Mouse (Mus musculus): ENCODE data around the gene Hsdl2. TPM values are rescaled to one million over a fixed set of nuclear protein-coding genes. Genes with fewer than 3 reads are reported as not detected.
A peak's percentile ranks its signal among the peaks of the same experiment; 100 is the strongest.

Gene Hsdl2
- total RNA-seq, 2 experiments from 2014 or later, result 64.9 to 67.0 TPM

DNA sequence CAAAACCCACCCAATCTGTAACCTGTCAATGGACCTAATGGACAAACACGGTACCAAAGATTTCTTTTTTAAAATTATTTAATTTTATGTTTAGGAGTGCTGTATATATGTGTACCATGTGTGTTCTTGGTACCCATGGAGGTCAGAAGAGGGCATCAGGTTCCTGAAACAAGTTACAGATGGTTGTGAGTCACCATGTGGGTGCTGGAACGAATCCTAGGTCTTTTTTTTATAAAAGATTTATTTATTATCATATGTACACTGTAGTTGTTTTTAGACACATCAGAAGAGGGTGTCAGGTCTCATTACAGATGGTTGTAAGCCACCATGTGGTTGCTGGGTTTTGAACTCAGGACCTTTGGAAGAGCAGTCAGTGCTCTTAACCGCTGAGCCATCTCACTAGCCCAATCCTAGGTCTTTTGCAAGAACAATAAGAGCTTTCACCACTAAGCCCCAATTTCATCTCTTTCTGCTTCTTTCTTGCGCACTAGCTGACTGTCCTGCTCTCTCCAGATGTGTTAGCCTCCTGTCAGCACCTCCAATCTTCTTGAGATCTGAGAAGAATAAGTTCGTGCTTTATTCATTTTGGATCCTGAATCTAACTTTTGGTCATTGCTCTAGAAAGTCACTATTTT, 38.4 kb downstream of the Hsdl2 start:
- no peak for DNase-seq (ENCODE audit: low spot score in 2 of 2)

DNA sequence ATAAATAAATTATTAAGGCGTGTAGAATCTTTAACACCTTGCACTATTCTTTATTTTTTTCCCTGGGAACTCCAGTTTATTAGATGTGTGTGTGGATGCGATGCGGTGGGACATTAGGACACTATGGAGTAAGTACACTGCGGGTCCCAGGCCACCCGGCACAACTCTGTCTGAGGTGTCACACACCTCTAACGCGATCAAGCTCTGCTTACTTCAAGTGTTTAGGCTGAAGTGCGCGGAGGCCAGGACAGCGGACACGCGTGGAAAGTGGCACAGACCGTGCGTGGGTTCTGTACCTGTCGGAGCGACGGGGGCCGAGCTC, 44.3 kb downstream of the Hsdl2 start:
- no peak for DNase-seq (ENCODE audit: low spot score in 2 of 2)

DNA sequence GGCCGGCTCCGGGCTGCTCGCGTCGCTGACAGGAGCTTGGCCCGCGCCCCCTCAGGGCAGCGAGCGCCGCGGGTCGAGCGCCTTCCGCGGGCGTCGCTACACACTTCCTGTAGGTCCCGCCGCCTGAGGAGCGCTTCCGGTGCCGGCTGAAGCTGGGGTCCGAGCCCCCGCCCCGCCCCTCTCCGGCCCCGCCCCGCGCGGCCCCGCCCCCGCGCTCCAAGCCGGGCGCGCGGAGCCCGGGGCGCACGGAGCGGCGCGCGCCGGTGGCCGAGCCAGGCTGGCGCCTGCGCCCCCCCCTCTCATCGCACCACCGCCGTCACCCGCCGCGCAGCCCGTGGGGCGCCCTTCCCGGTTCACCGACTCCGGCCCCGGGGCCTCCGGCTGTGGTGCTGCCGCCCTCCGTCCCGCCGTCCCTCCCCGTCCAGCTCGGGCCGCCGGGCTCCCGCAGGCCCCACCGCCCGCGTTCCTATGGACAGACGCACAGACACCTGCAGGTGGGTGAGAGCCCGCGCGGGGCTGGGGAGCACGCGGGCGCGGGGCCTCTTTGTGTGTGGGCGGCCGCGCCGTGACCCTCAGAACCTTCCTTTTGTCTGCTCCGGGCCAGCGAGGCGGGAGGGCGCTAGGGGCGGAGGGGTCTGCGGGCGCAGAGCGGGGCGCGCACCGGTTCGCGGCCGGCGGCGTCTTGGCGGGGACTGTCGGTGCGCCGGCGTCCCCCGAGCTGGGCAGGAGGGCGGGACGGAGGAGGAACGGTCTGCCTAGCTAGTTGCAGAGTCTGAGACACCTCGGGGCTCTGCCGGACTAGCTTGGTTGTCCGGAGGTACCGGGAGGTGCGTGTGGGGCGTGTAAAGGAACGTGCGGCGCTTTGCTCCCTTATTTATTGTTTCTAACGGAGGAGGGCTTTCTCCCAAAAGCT, 44.9 kb downstream of the Hsdl2 start, which contains the start of gene E130308A19Rik:
Gene E130308A19Rik (plus strand): TSS at position 214 of the 913 bp plus-strand sequence.
- peak; percentile 33 to 56 for DNase-seq (ENCODE audit: low spot score in 2 of 2)

DNA sequence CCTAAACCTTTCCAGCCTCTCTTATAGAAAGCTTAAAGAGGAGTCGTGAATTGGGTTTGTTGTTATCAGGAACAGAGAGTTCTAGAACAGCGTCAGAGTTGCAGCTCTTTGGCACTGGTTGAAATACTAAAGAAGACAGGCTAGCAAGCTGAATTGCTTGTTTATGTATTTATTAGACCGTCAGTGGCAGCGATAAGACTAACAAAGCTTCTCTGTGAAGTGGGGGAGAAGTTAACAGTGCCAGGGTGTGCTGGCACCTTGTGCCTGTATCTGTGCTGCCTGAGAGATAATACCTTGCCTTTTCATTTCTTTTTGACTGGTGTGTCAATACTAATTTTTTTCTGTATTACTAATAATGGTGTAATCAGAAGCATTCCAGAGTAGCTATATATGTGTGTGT, 46.9 kb downstream of the Hsdl2 start:
- DNase-seq (ENCODE audit: low spot score in 2 of 2), result no peak

DNA sequence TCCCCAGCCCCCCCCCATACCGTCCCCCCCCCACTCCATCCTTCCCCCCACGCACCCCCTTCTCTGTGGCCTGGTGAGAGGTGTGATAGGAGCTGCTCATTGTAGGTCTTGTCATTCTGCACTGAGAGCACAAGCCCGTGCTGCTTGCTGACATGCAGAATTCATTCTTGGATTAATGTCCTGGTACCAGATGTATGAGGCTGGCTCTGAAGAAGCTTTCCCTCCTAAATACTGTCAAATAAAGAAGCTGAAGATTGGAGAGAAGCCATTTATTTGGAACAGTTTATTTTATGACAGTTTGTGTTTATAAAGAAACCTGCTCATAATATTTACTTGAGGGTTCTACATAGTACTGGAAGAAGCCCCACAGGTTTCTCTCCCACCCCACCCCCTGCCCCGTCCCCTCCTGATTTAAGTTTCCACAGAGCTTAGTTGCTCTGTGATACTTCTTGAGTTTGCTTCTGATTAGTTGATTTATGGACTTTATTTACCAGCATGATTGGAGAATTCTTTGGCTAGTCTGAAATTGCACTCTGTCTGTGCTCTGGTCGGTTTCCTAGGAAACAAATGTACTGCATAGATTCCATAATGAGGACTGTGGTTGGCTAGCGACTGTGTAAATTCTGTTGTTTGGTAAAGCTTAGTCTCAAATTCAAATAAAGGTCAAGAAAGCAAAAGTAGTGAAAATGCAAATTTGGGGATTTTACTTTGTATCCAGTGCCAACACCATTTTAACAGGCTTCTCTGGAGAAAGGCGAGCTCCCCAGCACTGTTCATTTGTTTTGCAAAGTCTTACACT, 47.9 kb downstream of the Hsdl2 start:
- no peak for DNase-seq (ENCODE audit: low spot score in 2 of 2)

DNA sequence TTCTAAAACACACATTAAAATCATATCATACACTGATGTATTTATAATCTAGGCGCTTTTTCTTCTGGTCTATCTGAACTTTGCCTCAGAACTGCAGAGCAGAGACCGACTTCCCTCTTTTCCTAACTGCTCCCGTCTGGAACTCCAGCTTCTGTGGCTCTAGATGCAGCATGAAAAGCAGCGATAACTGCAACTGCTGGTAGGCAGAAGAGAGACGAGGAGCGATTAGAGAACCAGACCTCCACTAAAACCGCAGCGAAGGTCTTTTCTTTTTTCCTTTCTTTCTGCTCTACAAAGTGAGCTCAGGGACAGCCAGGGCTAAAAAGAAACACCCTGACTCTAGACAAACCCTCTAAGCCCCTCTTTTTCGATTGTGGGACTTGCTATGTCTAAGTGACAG, 48.8 kb downstream of the Hsdl2 start:
- DNase-seq (ENCODE audit: low spot score in 2 of 2), result no peak

DNA sequence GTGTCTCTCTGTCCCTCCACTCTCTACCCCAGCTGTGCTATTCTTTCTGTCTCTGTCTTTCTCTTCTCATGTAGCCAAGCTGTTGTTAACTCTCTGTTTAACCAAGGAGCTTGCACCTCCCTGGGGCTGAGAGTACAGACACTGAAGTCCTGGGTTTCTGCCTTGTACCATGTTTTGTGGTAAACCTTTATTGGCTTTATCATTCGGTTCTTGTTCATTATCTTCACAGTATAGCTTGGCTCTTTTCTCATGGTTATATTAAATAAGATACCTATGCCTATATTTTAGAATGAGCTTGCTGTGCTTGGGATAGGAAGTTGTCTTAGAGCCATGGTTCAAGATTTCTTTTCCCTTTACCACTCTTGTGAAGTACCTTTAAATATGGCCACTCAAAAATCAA, 53.2 kb downstream of the Hsdl2 start:
- DNase-seq (ENCODE audit: low spot score in 2 of 2), result no peak

DNA sequence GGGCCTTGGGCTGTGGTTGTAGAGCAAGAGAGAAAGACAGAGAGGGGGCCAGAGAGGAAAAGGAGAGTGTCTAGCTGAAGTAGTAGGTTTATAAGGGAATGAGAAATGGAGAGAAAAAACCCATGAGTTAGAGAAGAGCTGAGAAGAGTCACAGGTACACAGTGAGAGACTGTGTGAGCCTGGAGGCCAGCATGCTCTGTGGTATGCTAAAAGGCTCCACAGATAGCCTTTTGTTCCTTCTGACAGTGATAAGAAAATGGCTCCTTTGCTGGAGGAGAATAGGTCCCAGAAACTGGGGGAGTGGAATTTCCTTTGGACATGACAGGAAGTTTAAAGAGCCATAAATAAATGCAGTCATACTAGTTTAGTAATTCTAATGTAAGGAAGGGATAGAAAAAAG, 57.8 kb downstream of the Hsdl2 start:
- no peak for DNase-seq (ENCODE audit: low spot score in 2 of 2)

DNA sequence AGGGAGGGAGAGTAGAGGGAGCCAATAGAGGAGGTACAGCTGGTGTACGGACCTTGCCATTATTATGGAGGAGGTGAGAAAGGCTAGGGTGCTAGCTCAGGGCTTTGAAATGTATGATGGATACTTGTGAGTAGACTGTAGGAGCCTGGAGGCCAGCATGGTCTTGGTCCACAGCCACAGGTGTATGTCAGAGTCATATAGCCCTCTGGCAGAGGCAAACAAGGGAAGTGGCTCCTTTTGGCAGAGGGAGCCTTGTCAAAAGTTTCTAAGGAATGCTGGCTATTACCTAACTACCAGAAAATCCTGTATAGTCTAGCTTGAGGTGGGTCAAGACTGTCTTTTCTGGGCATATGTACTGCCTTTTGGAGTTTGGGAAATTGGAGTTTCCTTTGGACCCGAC, 59.4 kb downstream of the Hsdl2 start:
- no peak for DNase-seq (ENCODE audit: low spot score in 2 of 2)

DNA sequence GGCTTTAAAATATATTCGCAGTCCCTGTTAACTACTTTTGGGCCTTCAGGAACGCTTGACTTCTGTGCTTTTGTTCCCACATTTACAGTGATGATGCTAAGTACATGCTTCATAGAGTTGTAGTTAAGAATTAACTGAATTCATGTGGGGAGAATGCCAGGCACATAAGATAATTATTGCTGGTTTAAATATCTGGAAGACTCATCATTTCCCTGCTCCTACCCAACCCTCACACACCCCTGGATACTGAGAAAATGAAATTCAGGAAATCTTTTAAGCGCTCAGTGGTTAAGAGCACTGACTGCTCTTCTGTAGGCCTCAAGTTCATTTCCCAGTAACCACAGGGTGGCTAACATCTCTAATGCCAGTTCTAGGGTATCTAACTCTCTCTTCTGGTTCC, 60.7 kb downstream of the Hsdl2 start:
- DNase-seq (ENCODE audit: low spot score in 2 of 2), result no peak

DNA sequence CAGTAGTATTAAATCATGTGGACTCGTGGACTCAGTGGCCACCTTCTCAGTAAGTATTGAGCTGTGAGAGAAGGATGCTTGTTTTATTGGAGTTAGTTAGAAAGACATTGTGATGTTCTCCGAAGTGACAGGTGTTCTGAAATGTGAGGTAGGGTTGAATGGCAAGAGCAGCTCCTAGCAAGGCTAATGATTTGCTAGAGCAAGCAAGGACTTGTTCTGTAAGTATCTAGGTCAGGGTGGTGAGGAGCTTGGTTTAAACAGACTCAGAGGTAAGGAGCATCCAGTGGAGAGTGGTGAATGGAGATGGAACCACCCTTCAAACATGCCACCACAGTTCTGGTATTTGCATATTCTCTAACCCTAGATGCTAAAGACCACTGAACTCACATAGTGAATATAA, 61.3 kb downstream of the Hsdl2 start:
- no peak for DNase-seq (ENCODE audit: low spot score in 2 of 2)

DNA sequence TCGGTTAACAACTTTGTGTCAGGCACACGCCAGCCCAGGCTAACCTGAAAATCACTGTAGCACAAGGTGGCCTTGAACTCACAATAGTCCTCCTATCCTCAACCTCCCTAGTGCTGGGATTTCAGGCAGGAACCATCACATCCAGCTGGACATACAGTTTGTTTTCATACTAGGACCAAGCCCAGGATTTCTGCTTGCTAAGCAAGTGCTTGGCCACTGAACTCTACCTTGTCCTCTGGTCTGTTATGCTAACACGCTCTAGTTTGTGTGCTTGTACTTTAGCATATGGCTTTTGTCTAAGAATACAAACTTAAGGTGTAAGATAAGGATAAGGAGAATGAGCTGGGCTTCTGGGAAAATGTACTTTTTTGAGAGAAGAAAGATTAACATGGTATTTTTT, 63.1 kb downstream of the Hsdl2 start:
- DNase-seq (ENCODE audit: low spot score in 2 of 2), result no peak

DNA sequence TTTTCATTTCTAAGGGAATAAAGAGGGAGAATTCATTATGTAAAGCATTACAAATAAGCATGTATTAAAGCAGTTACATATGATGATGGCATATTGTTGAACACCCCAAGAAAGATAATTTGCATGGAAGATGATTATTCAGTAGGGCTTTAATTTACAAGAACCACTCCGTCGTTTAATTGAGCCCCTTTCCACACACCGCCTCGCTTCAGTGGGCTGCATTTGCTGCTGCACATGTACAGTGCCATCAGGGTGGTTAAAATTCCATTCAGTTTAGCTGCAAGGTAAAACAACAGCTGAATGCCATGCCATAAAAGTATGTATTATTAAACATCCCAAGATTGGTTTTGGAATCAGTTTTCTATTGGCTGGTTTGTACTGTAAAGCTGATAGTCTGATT, 63.6 kb downstream of the Hsdl2 start:
- no peak for DNase-seq (ENCODE audit: low spot score in 2 of 2)

DNA sequence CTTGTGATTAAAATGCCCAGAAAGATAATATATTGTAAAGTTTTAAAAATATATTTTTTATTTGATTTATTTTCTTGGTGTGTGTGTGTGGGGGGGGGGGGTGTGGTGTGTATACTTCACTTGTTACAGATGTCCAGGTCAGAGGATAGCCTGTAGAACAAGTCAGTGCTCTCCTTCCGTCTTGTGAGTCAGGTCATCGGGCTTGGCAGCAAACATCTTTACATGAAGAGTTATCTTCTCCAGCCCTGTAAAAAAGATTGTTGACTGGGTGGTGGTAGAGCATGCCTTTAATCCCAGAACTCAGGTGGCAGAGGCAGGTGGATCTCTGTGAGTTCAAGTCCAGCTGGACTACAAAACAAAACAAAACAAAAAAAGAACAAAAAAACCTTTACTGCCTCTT, 64.2 kb downstream of the Hsdl2 start:
- DNase-seq (ENCODE audit: low spot score in 2 of 2), result no peak

DNA sequence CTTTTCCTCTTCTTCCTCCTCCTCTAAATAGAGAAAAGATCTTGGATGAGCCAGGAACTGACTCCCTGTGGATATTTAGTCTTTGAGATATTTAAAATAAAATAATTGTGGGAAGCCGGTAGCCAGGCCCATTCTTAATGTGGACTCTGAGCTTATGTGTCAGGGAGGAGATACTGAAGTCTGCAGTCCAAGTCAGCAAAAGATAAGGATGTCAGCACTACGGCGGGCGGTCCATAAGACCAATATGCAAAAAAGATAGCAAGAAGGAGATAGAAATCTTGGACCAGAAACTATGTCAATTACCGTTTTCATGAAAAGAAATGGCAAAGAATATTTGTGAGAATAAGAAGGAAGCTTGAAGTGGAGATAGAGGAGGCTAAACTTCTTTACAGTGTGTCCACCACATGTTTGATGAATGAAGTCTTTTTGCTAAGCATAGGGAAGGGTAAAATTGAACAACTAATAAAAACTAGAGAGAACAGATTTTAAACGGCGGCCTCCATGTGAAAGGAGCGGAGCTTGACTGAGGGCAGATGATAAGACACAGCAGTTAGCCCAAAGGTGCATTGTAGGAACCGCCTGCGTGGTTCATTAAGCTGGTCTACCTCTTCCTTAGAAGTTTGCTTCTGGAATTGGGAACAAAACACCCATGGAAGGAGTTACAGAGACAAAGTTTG, 64.8 kb downstream of the Hsdl2 start:
- no peak for DNase-seq (ENCODE audit: low spot score in 2 of 2)

DNA sequence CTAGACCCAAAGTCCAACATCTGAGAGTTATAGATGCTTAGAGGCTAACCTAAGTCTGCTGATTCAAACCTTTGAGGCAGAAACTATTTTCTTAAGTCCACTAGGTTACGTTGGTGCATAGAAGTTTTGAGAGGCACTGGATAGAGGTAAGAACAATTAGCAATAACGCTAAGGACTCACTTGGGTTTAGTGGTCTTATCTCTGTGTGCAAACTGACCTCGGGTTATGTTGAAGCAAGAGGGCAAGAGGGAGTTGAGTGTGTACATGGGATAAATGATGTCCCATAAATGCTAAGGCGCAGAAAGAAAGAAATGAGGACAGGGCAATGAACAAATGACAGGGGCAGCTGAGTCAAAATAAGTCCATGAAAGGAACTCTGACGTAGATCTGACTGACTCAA, 67.8 kb downstream of the Hsdl2 start:
- DNase-seq (ENCODE audit: low spot score in 2 of 2), result no peak

DNA sequence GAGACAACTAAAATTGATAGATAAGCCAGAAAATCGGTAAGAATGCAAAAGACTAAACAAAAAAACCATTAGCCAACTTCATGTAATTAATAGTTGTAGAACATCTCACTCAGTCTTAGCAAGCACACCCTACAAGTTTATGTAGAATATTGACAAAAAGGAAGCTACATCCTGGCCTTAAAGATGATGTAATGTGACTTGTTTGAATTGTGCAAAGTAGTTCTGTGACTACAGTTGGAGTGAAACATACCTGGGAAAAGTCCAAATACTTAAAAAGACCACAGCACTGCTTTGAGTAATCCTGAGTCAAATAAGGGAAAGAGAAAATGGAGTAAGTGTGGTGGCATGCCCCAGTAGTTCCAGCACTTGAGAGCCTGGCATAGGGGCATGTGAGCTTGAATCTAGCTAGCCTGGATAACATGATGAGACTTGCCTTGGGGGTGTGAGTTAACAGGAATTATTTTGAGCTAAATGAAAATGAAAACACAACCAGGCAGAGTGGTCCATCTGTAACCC, 70.9 kb downstream of the Hsdl2 start:
- DNase-seq (ENCODE audit: low spot score in 2 of 2), result no peak

DNA sequence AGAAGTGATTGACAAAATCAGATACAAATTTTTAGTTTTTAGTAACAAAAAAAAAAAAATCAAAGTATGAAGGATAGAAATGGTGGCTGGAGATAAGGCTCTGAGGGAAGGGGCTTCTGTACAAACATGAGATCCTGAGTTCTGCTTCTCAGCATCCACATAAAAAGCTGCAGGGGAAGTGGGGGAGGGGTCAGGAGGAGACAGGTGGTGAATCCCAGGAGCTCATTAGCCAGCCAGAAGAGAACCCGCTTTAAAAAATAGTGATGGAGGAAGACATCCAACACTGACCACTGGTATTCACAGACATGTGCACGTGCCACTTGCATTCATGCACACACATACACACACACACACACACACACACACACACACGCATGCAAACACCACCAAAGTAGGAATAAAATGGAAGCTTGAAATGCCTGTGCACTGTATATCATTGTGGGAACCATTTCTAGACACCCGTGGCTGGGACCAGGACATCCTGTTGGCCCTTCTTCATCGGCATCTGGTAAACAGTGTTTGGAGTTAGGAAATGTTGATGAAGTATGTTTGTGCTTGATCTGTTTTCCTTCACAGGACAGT, 74.8 kb downstream of the Hsdl2 start:
- no peak for DNase-seq (ENCODE audit: low spot score in 2 of 2)

DNA sequence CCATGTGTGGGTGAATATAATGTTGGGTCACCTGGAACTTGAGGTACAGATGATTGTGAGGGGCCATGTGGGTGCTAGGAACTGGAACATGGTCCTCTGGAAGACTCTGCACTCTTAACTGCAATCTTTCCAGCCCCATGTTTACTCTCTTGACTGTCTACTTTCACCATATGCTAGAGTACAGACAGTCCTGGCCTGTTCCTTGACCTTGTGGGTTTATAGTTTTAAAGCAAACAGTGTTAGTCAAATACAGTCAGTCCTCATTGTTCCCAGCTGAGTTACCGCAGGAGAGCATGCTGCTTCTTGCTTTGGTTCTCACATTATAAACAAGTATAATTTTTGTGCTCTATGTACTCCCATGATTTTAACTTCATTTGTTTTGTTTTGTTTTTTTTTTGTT, 80.8 kb downstream of the Hsdl2 start:
- no peak for DNase-seq (ENCODE audit: low spot score in 2 of 2)

DNA sequence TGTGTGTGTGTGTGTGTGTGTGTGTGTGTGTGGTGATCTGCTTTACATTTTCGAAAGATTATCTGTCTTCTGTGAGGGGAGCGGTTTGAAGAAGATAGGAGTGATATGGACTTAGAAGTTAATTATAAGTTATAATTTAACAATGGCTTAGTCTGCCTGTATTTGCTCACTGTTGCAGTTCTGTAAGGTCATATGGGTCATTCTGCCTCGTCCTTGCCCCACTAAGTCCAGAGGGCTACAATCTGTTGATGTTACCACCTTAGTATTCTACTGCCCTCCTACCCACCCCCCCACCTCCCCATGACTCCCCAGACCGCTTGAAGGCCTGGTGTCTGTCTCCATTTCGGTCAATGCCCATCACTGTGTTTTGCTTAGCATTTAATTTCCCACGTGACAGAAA, 82.1 kb downstream of the Hsdl2 start:
- no peak for DNase-seq (ENCODE audit: low spot score in 2 of 2)

Data from adrenal gland, postnatal 4 days (tissue).